Mouse (Mus musculus) hindbrain, embryonic 11.5 days (tissue): Measurements from ENCODE around the gene Zfp933. TPM values are rescaled to one million over a fixed set of nuclear protein-coding genes. Genes with fewer than 3 reads are reported as not detected.

Experiments used
- ATAC-seq: fragments of 200-750 bp; cut with Nextera tagmentation; 2 replicates; pipeline ENCODE4 v1.8.0; 2017; ENCODE audit warnings: mild to moderate bottlenecking, moderate TSS enrichment, moderate library complexity; ENCODE audit not compliant: low FRiP score
- DNase-seq: peaks from one replicate; pipeline ENCODE4 v3.0.0-alpha.2; 2015; ENCODE audit warnings: low spot score
- H3K27ac ChIP-seq: fragments of 300-500 bp; sonication (generic); 2 replicates; pipeline ENCODE4 v1.5.1; 2014; ENCODE audit warnings: mild to moderate bottlenecking, low read depth, low read length
- H3K27me3 ChIP-seq: fragments of 300-500 bp; sonication (generic); 2 replicates; pipeline ENCODE4 v1.6.1; 2014; ENCODE audit warnings: mild to moderate bottlenecking, low read length, moderate library complexity, mixed read lengths; ENCODE audit not compliant: control insufficient read depth, insufficient read depth
- H3K36me3 ChIP-seq: fragments of 300-500 bp; sonication (generic); 2 replicates; pipeline ENCODE4 v1.6.1; 2014; ENCODE audit warnings: mild to moderate bottlenecking, low read length, moderate library complexity, mixed read lengths; ENCODE audit not compliant: control insufficient read depth, insufficient read depth
- H3K4me1 ChIP-seq: fragments of 300-500 bp; sonication (generic); replicated peaks from 2 replicates; pipeline ENCODE4 v1.6.1; 2014; ENCODE audit warnings: low read length, mixed read lengths; ENCODE audit not compliant: control insufficient read depth, insufficient read depth
- H3K4me2 ChIP-seq: fragments of 300-500 bp; sonication (generic); replicated peaks from 2 replicates; pipeline ENCODE4 v1.6.1; 2014; ENCODE audit warnings: mild to moderate bottlenecking, low read depth, low read length
- H3K4me3 ChIP-seq: fragments of 300-500 bp; sonication (generic); 2 replicates; pipeline ENCODE4 v1.5.1; 2014; ENCODE audit warnings: low read depth, low read length
- H3K9ac ChIP-seq: fragments of 300-500 bp; sonication (generic); 2 replicates; pipeline ENCODE4 v1.6.1; 2014; ENCODE audit warnings: low read depth, low read length
- H3K9me3 ChIP-seq: fragments of 300-500 bp; sonication (generic); 2 replicates; pipeline ENCODE4 v1.6.1; 2016; ENCODE audit warnings: low read length; ENCODE audit not compliant: control insufficient read depth
- WGBS: fragments of 180-500 bp; shearing (Covaris S2); extraction: QIAGEN DNeasy Blood & Tissue Kit; methylation state at CpG from one replicate; pipeline ENCODE4 v1.1.7; 2014; 5-methylcytosine and 5-hydroxymethylcytosine counted together
- polyA plus RNA-seq: library from polyadenylated mRNA; unstranded; fragments of >200 nt; fragmentation: Nextera tagmentation; extraction: Ambion mirVana; gene quantifications from 2 replicates; pipeline ENCODE4 v1.2.1, GENCODE M21; 2014

Gene Zfp933
- polyA plus RNA-seq, 1 experiment from 2014 or later = 7.3 TPM

- Histone ChIP-seq H3K4me2 (no peak overlapping the region), H3K4me3 (no peak overlapping the region), H3K9me3 (no peaks in the 10 kb centered on the region), H3K4me1 (no peaks in the 10 kb centered on the region), H3K36me3 (peaks cover 24% of the 10 kb centered on the region), H3K9ac (no peak overlapping the region), H3K27me3 (no peaks in the 10 kb centered on the region), H3K27ac (no peak overlapping the region)
- DNase-seq (no peak), ATAC-seq (no peak)
- WGBS = 88% methylated on average over 3 of the region's 3 CpGs
Measured at GRCm38 (mm10) chr4:147884138-147884537, 36.0 kb upstream of the Zfp933 start.

GRCm38 (mm10) chr4:147883041-147883440 lies 34.9 kb upstream of the Zfp933 start:
- no peak for ATAC-seq
- 85% methylated on average over 6 of the region's 6 CpGs for WGBS
- Histone ChIP-seq H3K9ac (no peak overlapping the region), H3K27ac (no peak overlapping the region), H3K4me2 (no peak overlapping the region), H3K4me3 (no peak overlapping the region), H3K27me3 (no peaks in the 10 kb centered on the region), H3K36me3 (peaks cover 25% of the 10 kb centered on the region), H3K9me3 (no peaks in the 10 kb centered on the region), H3K4me1 (no peaks in the 10 kb centered on the region)
- DNase-seq = no peak

DNA sequence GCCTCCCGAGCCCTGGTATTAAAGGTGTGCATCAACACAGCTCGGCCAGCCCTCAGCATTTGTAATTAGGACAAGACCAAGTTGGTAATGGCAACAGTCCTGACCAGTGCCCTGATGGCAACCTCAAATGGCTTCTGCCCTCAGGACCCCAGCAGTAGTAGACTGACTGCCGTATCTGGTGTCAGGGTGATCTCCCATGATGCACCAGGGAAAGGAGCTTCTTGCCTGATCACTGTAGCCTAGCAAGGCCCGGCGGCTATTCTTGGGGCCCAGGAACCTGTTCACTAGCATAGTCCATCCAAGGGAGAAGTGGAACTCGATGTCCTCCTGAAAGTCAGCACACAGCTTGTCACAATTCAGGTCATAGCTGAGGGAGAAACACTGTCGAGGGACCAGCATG lies 33.6 kb upstream of the Zfp933 start:
- Histone ChIP-seq H3K4me1 (no peaks in the 10 kb centered on the region), H3K9me3 (no peaks in the 10 kb centered on the region), H3K36me3 (peaks cover 24% of the 10 kb centered on the region), H3K4me3 (no peak overlapping the region), H3K27me3 (no peaks in the 10 kb centered on the region), H3K4me2 (no peak overlapping the region), H3K27ac (no peak overlapping the region), H3K9ac (no peak overlapping the region)
- ATAC-seq (no peak), DNase-seq (no peak)
- WGBS = 96% methylated on average over 7 of the region's 7 CpGs

DNA sequence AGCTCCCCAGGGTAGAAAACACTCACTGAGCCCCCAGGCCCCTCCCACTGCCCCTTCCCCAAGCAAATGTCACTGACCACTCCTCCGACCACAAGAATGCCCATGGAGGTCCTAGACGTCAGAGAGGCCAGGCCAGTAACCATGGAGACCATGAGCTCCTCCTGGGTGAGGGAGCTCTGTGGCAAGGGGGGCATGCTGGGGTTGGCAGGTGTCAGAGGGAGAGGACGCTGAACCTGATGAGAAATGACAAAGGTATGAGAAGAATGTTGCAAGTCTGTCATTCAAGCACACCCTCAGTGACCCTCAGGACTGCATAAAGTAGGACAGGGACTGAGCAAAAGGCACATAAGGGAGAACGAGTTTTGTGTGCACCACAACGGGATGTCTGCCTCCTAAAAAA lies 31.7 kb upstream of the Zfp933 start:
- Histone ChIP-seq H3K4me2 (no peak overlapping the region), H3K9ac (no peak overlapping the region), H3K36me3 (peaks cover 24% of the 10 kb centered on the region), H3K27me3 (no peaks in the 10 kb centered on the region), H3K9me3 (no peaks in the 10 kb centered on the region), H3K27ac (no peak overlapping the region), H3K4me1 (no peaks in the 10 kb centered on the region), H3K4me3 (no peak overlapping the region)
- no peak for DNase-seq
- WGBS = 55% methylated on average over 5 of the region's 5 CpGs
- ATAC-seq = no peak

DNA sequence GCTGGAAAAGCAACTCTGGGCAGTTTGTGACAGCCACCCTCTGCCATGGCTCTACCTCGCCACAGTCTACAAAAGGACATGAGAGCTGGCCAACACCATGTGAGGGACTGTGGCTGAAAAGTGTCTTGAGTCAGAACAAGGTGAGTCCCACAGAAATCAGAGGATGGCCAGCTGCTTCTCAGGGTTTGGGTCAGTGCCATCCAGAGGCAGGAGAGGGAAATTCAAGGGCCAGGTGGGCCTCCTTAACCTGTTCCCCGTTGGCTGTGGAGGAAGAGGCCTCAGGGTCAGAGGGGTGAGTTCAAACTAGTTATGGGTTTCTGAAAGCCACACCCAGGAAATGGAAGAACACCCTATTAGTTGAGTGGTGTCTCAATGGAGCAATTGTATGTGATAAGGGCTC lies 31.3 kb upstream of the Zfp933 start:
- Histone ChIP-seq H3K27ac (no peak overlapping the region), H3K4me1 (no peaks in the 10 kb centered on the region), H3K9me3 (no peaks in the 10 kb centered on the region), H3K4me3 (no peak overlapping the region), H3K36me3 (peaks cover 24% of the 10 kb centered on the region), H3K4me2 (no peak overlapping the region), H3K27me3 (no peaks in the 10 kb centered on the region), H3K9ac (no peak overlapping the region)
- DNase-seq (no peak), ATAC-seq (peak; percentile 33; the same call in 1 of the 2 replicates)
- 67% methylated on average over 2 of the region's 2 CpGs for WGBS

- no peaks in the 10 kb centered on the region for H3K27me3 ChIP-seq
- H3K9ac ChIP-seq = no peak overlapping the region
- WGBS = 95% methylated on average over 9 of the region's 9 CpGs
- no peaks in the 10 kb centered on the region for H3K4me1 ChIP-seq
- DNase-seq = no peak
- no peak for ATAC-seq
- no peak overlapping the region for H3K4me3 ChIP-seq
- peaks cover 24% of the 10 kb centered on the region for H3K36me3 ChIP-seq
- no peaks in the 10 kb centered on the region for H3K9me3 ChIP-seq
- H3K4me2 ChIP-seq = no peak overlapping the region
- H3K27ac ChIP-seq = no peak overlapping the region
Measured at GRCm38 (mm10) chr4:147878537-147878936, 30.4 kb upstream of the Zfp933 start.

- Histone ChIP-seq H3K27me3 (no peaks in the 10 kb centered on the region), H3K9me3 (no peaks in the 10 kb centered on the region), H3K4me3 (no peak overlapping the region), H3K4me1 (no peaks in the 10 kb centered on the region), H3K9ac (no peak overlapping the region), H3K27ac (no peak overlapping the region), H3K36me3 (peaks cover 15% of the 10 kb centered on the region), H3K4me2 (no peak overlapping the region)
- no peak for ATAC-seq
- 92% methylated on average over 4 of the region's 4 CpGs for WGBS
- no peak for DNase-seq
Measured at GRCm38 (mm10) chr4:147875852-147876575, 27.8 kb upstream of the Zfp933 start.

GRCm38 (mm10) chr4:147869238-147869637 lies 21.1 kb upstream of the Zfp933 start:
- peak; percentile 23 for DNase-seq
- H3K4me2 ChIP-seq = peak overlapping the region; percentile 73
- peaks cover 8% of the 10 kb centered on the region for H3K36me3 ChIP-seq
- peak overlapping the region; percentile 71 for H3K9ac ChIP-seq
- peaks cover 7% of the 10 kb centered on the region for H3K4me1 ChIP-seq
- H3K9me3 ChIP-seq = no peaks in the 10 kb centered on the region
- 18% methylated on average over 5 of the region's 5 CpGs for WGBS
- ATAC-seq = no peak
- no peaks in the 10 kb centered on the region for H3K27me3 ChIP-seq
- H3K27ac ChIP-seq = no peak overlapping the region
- peak overlapping the region; percentile 89 for H3K4me3 ChIP-seq

GRCm38 (mm10) chr4:147868450-147869031 lies 20.4 kb upstream of the Zfp933 start, which contains the start of the genes Miip and Fv1:
Gene Miip (minus strand): TSS chr4:147868816.
Gene Fv1 (plus strand): TSS chr4:147868979.
- DNase-seq (peak; percentile 94), ATAC-seq (peak; percentile 99)
- Histone ChIP-seq H3K9ac (peak within 1 kb of the TSS; percentile 71), H3K9me3 (no peaks in the 10 kb centered on the region), H3K27me3 (no peaks in the 10 kb centered on the region), H3K4me3 (peak within 1 kb of the TSS; percentile 89), H3K27ac (peak within 1 kb of the TSS; percentile 63), H3K36me3 (peaks cover 8% of the 10 kb centered on the region), H3K4me1 (peaks cover 7% of the 10 kb centered on the region), H3K4me2 (peak within 1 kb of the TSS; percentile 73)
- under 1% methylated on average over 30 of the region's 30 CpGs for WGBS
